Comparison of ENCODE assay signal across 38 mouse cellular contexts in the genomic region with DNA sequence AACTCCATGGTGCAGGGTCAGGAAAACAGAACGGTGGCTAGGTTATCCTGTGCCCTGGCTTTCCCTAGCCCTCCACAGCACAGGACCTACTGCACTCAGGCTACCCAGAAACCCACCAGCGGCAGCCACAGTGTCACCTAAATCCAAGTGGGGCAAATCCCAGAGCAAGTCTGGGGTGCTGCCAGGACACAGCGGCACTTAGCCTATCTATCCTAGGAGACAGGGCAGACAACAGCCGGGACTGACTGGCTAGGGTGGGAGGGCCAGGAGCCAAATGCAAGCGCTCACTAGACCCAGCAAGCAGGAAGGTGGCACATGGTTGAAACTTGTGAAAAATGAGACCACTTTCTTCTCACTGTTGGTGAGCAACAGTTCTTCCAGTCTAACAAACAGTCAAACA. TPM values are rescaled to one million over a fixed set of nuclear protein-coding genes. Genes with fewer than 3 reads are reported as not detected.
A peak's percentile ranks its signal among the peaks of the same experiment; 100 is the strongest.
DNase-seq lines count a peak whose midpoint lies in the region; ATAC-seq lines count a peak whose summit lies in the region.
"Had no signal": no experiment of that assay in that cellular context is flagged by ENCODE, and none has a peak within 500 bp of the region (broad histone marks: within the 10 kb centered on the region; RNA-seq: fewer than 3 reads in every experiment).

No protein-coding gene starts in this region.

- ATAC-seq in liver, embryonic 12.5 days: no peak
- no peak for ATAC-seq in liver, embryonic 11.5 days (replicated peaks; ENCODE audit: low FRiP score)
- no peak for ATAC-seq in heart, embryonic 13.5 days (ENCODE audit: extremely low read depth, insufficient number of reproducible peaks, low FRiP score, low TSS enrichment)
- ATAC-seq: CD4-positive, CD25-positive, alpha-beta regulatory T cell, adult 4 months; forebrain, embryonic 13.5 days; intestine, embryonic 16.5 days had no signal

- DNase-seq in heart, adult 11 months: peak; percentile 93
- no peak for DNase-seq in heart, adult 8-10 months (ENCODE audit: low spot score)
- no peak for DNase-seq in liver, embryonic 11.5 days (ENCODE audit: low spot score)
- DNase-seq in heart, postnatal 14 days: peak; percentile 41 to 58
- no peak for DNase-seq in adrenal gland, postnatal 14 days
- DNase-seq: cerebellum, adult 2 months; cerebellum, postnatal 25 days; gastrocnemius, postnatal 36 days; kidney, adult 8-10 months; kidney, postnatal 4 days; left cerebral cortex, postnatal 4 days; lung, postnatal 4 days; right cerebral cortex, adult 18-20 months; thymus, adult 2 months; thymus, postnatal 36 days had no signal

- intact Hi-C loops in heart, postnatal 14 days (cut with DNase I): no loop called here

- 0 out of 2 replicates have a peak overlapping the region, but pooled peaks have one; percentile 10 for H3K27ac ChIP-seq in liver, embryonic 12.5 days
- H3K27ac ChIP-seq in liver, embryonic 11.5 days (ENCODE audit: low read depth, low read length): no peak overlapping the region
- peak overlapping the region; percentile 37; the same call in 1 of the 2 replicates for H3K27ac ChIP-seq in heart, embryonic 13.5 days (replicated peaks)
- H3K27ac ChIP-seq: embryonic facial prominence, embryonic 10.5 days; embryonic facial prominence, embryonic 15.5 days; forebrain, embryonic 13.5 days; hindbrain, embryonic 12.5 days; kidney, postnatal 0 days; midbrain, embryonic 12.5 days; neural tube, embryonic 12.5 days; stomach, postnatal 0 days had no signal

- no peak overlapping the region for H3K4me2 ChIP-seq in liver, embryonic 12.5 days
- H3K4me2 ChIP-seq in liver, embryonic 11.5 days: no peak overlapping the region
- H3K4me2 ChIP-seq in heart, embryonic 13.5 days: no peak overlapping the region
- H3K4me2 ChIP-seq: embryonic facial prominence, embryonic 15.5 days; forebrain, embryonic 13.5 days; hindbrain, embryonic 12.5 days; midbrain, embryonic 12.5 days; neural tube, embryonic 12.5 days had no signal

- H3K36me3 ChIP-seq in liver, embryonic 12.5 days: peaks cover 25% of the 10 kb centered on the region
- no peaks in the 10 kb centered on the region; the same call in 1 of the 2 replicates for H3K36me3 ChIP-seq in liver, embryonic 11.5 days (ENCODE audit: control insufficient read depth, insufficient read depth, low read length)
- peaks cover 46% of the 10 kb centered on the region for H3K36me3 ChIP-seq in heart, embryonic 13.5 days
- H3K36me3 ChIP-seq: midbrain, embryonic 12.5 days had no signal

- no peak overlapping the region for H3K4me3 ChIP-seq in liver, embryonic 12.5 days
- H3K4me3 ChIP-seq in liver, embryonic 11.5 days (ENCODE audit: low read depth, low read length): no peak overlapping the region
- no peak overlapping the region for H3K4me3 ChIP-seq in heart, embryonic 13.5 days
- H3K4me3 ChIP-seq: embryonic facial prominence, embryonic 10.5 days; embryonic facial prominence, embryonic 15.5 days; forebrain, embryonic 13.5 days; hindbrain, embryonic 12.5 days; megakaryocyte, embryonic 14.5 days; midbrain, embryonic 12.5 days; myocyte; neural tube, embryonic 12.5 days had no signal

- 76% methylated on average over 5 of the region's 5 CpGs for WGBS in liver, embryonic 12.5 days (ENCODE audit: insufficient replicate concordance)
- 77% methylated on average over 5 of the region's 5 CpGs for WGBS in liver, embryonic 11.5 days
- whole genome bisulfite sequencing in heart, embryonic 13.5 days: 52% methylated on average over 5 of the region's 5 CpGs

- no peaks in the 10 kb centered on the region for H3K27me3 ChIP-seq in liver, embryonic 12.5 days (replicated peaks)
- no peaks in the 10 kb centered on the region for H3K27me3 ChIP-seq in liver, embryonic 11.5 days (replicated peaks; ENCODE audit: control insufficient read depth, insufficient read depth, low read length)
- H3K27me3 ChIP-seq in heart, embryonic 13.5 days (replicated peaks): no peaks in the 10 kb centered on the region
- H3K27me3 ChIP-seq: embryonic facial prominence, embryonic 15.5 days; forebrain, embryonic 13.5 days; hindbrain, embryonic 12.5 days; megakaryocyte, embryonic 14.5 days; midbrain, embryonic 12.5 days; neural tube, embryonic 12.5 days had no signal

- H3K4me1 ChIP-seq in liver, embryonic 12.5 days: peaks cover 14% of the 10 kb centered on the region
- no peaks in the 10 kb centered on the region for H3K4me1 ChIP-seq in liver, embryonic 11.5 days (replicated peaks; ENCODE audit: control insufficient read depth, insufficient read depth, low read length)
- H3K4me1 ChIP-seq in heart, embryonic 13.5 days: peaks cover 23% of the 10 kb centered on the region
- H3K4me1 ChIP-seq: embryonic facial prominence, embryonic 15.5 days; hindbrain, embryonic 12.5 days; neural tube, embryonic 12.5 days had no signal

- no peaks in the 10 kb centered on the region for H3K9me3 ChIP-seq in liver, embryonic 12.5 days (replicated peaks)
- H3K9me3 ChIP-seq in liver, embryonic 11.5 days (ENCODE audit: control insufficient read depth, low read length): no peaks in the 10 kb centered on the region
- no peaks in the 10 kb centered on the region for H3K9me3 ChIP-seq in heart, embryonic 13.5 days
- H3K9me3 ChIP-seq: embryonic facial prominence, embryonic 10.5 days; embryonic facial prominence, embryonic 15.5 days; forebrain, embryonic 13.5 days; hindbrain, embryonic 12.5 days; megakaryocyte, embryonic 14.5 days; midbrain, embryonic 12.5 days; neural tube, embryonic 12.5 days had no signal

- no peak overlapping the region for H3K9ac ChIP-seq in liver, embryonic 12.5 days
- no peak overlapping the region for H3K9ac ChIP-seq in liver, embryonic 11.5 days (ENCODE audit: low read depth, low read length)
- no peak overlapping the region for H3K9ac ChIP-seq in heart, embryonic 13.5 days
- H3K9ac ChIP-seq: embryonic facial prominence, embryonic 15.5 days; forebrain, embryonic 13.5 days; hindbrain, embryonic 12.5 days; midbrain, embryonic 12.5 days; neural tube, embryonic 12.5 days had no signal

RNA-seq across cellular contexts. Expression of gene Cmtm3, which starts 9.8 kb away (rescaled TPM):
- total RNA-seq in heart, adult 8-10 months (2022): 10 to 100 TPM; 10.1 to 18.8 (median 14.9) TPM
- polyA plus RNA-seq in liver, embryonic 12.5 days (2016; fragmentation: Nextera tagmentation; extraction: Ambion mirVana): 34.5 and 34.8 TPM in 2 replicates
- polyA plus RNA-seq in liver, embryonic 11.5 days (2014; fragmentation: Nextera tagmentation; extraction: Ambion mirVana): 62.4 and 65.0 TPM in 2 replicates
- 95.9 and 100 TPM in 2 replicates for polyA plus RNA-seq in heart, embryonic 13.5 days (2015; fragmentation: Nextera tagmentation; extraction: Ambion mirVana)
- total RNA-seq in heart, postnatal 14 days (2021): 10 to 100 TPM; 31.4 to 31.5 TPM
- total RNA-seq in adrenal gland, postnatal 14 days (2021): 61.1 and 67.9 TPM in 2 replicates

RNA-seq across cellular contexts. Expression of gene Cmtm2b, which starts 26.9 kb away (rescaled TPM):
- not detected for total RNA-seq in heart, adult 8-10 months (2022)
- not detected in 2 replicates for polyA plus RNA-seq in liver, embryonic 12.5 days (2016; fragmentation: Nextera tagmentation; extraction: Ambion mirVana)
- not detected in 2 replicates for polyA plus RNA-seq in liver, embryonic 11.5 days (2014; fragmentation: Nextera tagmentation; extraction: Ambion mirVana)
- polyA plus RNA-seq in heart, embryonic 13.5 days (2015; fragmentation: Nextera tagmentation; extraction: Ambion mirVana): not detected in 2 replicates
- not detected for total RNA-seq in heart, postnatal 14 days (2021)
- total RNA-seq in adrenal gland, postnatal 14 days (2021): not detected in 2 replicates
- total RNA-seq: gastrocnemius, postnatal 36 days; layer of hippocampus, adult 8-10 months; layer of hippocampus, postnatal 25 days; left cerebral cortex, postnatal 4 days; midbrain, postnatal 0 days had no signal
- polyA plus RNA-seq: CD4-positive, CD25-positive, alpha-beta regulatory T cell, adult 4 months; cerebellum, adult 2 months; embryonic facial prominence, embryonic 10.5 days; embryonic facial prominence, embryonic 15.5 days; forebrain, embryonic 13.5 days; heart, embryonic 14.5 days; hindbrain, embryonic 12.5 days; intestine, embryonic 16.5 days; kidney, postnatal 0 days; limb, embryonic 14.5 days; liver, embryonic 16.5 days; lung, embryonic 16.5 days; midbrain, embryonic 12.5 days; midbrain, postnatal 0 days; myocyte; neural tube, embryonic 12.5 days; spleen, adult 2 months; stomach, postnatal 0 days; thymus, adult 2 months had no signal

RNA-seq across cellular contexts. Expression of gene Gm11020, which starts 27.6 kb away (rescaled TPM):
- not detected for total RNA-seq in heart, adult 8-10 months (2022)
- not detected in 2 replicates for polyA plus RNA-seq in liver, embryonic 12.5 days (2016; fragmentation: Nextera tagmentation; extraction: Ambion mirVana)
- not detected in 2 replicates for polyA plus RNA-seq in liver, embryonic 11.5 days (2014; fragmentation: Nextera tagmentation; extraction: Ambion mirVana)
- not detected in 2 replicates for polyA plus RNA-seq in heart, embryonic 13.5 days (2015; fragmentation: Nextera tagmentation; extraction: Ambion mirVana)
- total RNA-seq in heart, postnatal 14 days (2021): not detected
- total RNA-seq in adrenal gland, postnatal 14 days (2021): not detected in 2 replicates
- total RNA-seq: adrenal gland, adult 18-20 months; gastrocnemius, postnatal 36 days; layer of hippocampus, adult 8-10 months; layer of hippocampus, postnatal 25 days; left cerebral cortex, postnatal 4 days; midbrain, postnatal 0 days had no signal
- polyA plus RNA-seq: CD4-positive, CD25-positive, alpha-beta regulatory T cell, adult 4 months; cerebellum, adult 2 months; embryonic facial prominence, embryonic 10.5 days; embryonic facial prominence, embryonic 15.5 days; forebrain, embryonic 13.5 days; heart, embryonic 14.5 days; hindbrain, embryonic 12.5 days; intestine, embryonic 16.5 days; kidney, postnatal 0 days; limb, embryonic 14.5 days; liver, embryonic 16.5 days; lung, embryonic 16.5 days; midbrain, embryonic 12.5 days; midbrain, postnatal 0 days; myocyte; neural tube, embryonic 12.5 days; spleen, adult 2 months; stomach, postnatal 0 days; thymus, adult 2 months had no signal

RNA-seq across cellular contexts. Expression of gene Cmtm1, which starts 39.0 kb away (rescaled TPM):
- total RNA-seq in heart, adult 8-10 months (2022): under 1 TPM in 1 of 4 experiments, not detected in 3; 0.28 TPM
- not detected in 2 replicates for polyA plus RNA-seq in liver, embryonic 12.5 days (2016; fragmentation: Nextera tagmentation; extraction: Ambion mirVana)
- not detected in 2 replicates for polyA plus RNA-seq in liver, embryonic 11.5 days (2014; fragmentation: Nextera tagmentation; extraction: Ambion mirVana)
- not detected in 2 replicates for polyA plus RNA-seq in heart, embryonic 13.5 days (2015; fragmentation: Nextera tagmentation; extraction: Ambion mirVana)
- total RNA-seq in heart, postnatal 14 days (2021): not detected
- total RNA-seq in adrenal gland, postnatal 14 days (2021): not detected in 2 replicates
- total RNA-seq: gastrocnemius, postnatal 36 days; layer of hippocampus, adult 8-10 months; layer of hippocampus, postnatal 25 days; left cerebral cortex, postnatal 4 days; midbrain, postnatal 0 days had no signal
- polyA plus RNA-seq: CD4-positive, CD25-positive, alpha-beta regulatory T cell, adult 4 months; cerebellum, adult 2 months; embryonic facial prominence, embryonic 10.5 days; embryonic facial prominence, embryonic 15.5 days; forebrain, embryonic 13.5 days; heart, embryonic 14.5 days; hindbrain, embryonic 12.5 days; intestine, embryonic 16.5 days; kidney, postnatal 0 days; limb, embryonic 14.5 days; liver, embryonic 16.5 days; lung, embryonic 16.5 days; midbrain, embryonic 12.5 days; midbrain, postnatal 0 days; myocyte; neural tube, embryonic 12.5 days; spleen, adult 2 months; stomach, postnatal 0 days; thymus, adult 2 months had no signal

RNA-seq across cellular contexts. Expression of gene Gm45711, which starts 39.1 kb away (rescaled TPM):
- not detected for total RNA-seq in heart, adult 8-10 months (2022)
- polyA plus RNA-seq in liver, embryonic 12.5 days (2016; fragmentation: Nextera tagmentation; extraction: Ambion mirVana): not detected in 2 replicates
- polyA plus RNA-seq in liver, embryonic 11.5 days (2014; fragmentation: Nextera tagmentation; extraction: Ambion mirVana): not detected in 2 replicates
- not detected in 2 replicates for polyA plus RNA-seq in heart, embryonic 13.5 days (2015; fragmentation: Nextera tagmentation; extraction: Ambion mirVana)
- not detected for total RNA-seq in heart, postnatal 14 days (2021)
- not detected in 2 replicates for total RNA-seq in adrenal gland, postnatal 14 days (2021)
- total RNA-seq: adrenal gland, adult 18-20 months; gastrocnemius, postnatal 36 days; layer of hippocampus, adult 8-10 months; layer of hippocampus, postnatal 25 days; left cerebral cortex, postnatal 4 days; midbrain, postnatal 0 days had no signal
- polyA plus RNA-seq: CD4-positive, CD25-positive, alpha-beta regulatory T cell, adult 4 months; cerebellum, adult 2 months; embryonic facial prominence, embryonic 10.5 days; embryonic facial prominence, embryonic 15.5 days; forebrain, embryonic 13.5 days; heart, embryonic 14.5 days; hindbrain, embryonic 12.5 days; intestine, embryonic 16.5 days; kidney, postnatal 0 days; limb, embryonic 14.5 days; liver, embryonic 16.5 days; lung, embryonic 16.5 days; midbrain, embryonic 12.5 days; midbrain, postnatal 0 days; myocyte; neural tube, embryonic 12.5 days; spleen, adult 2 months; stomach, postnatal 0 days; thymus, adult 2 months had no signal

Comparison
In these comparisons a context has a peak if more than half of its experiments do, and no peak if none do; other contexts are left out.
1. DNase-seq: peak in heart, adult 11 months (single experiment) and heart, postnatal 14 days (2 of 2); none in heart, adult 8-10 months (single experiment), liver, embryonic 11.5 days (single experiment) and adrenal gland, postnatal 14 days (single experiment).